Mouse (Mus musculus) megakaryocyte, adult 5-6 weeks (primary cell): ENCODE data around the gene Sorcs1. TPM values are rescaled to one million over a fixed set of nuclear protein-coding genes. Genes with fewer than 3 reads are reported as not detected.

Source experiments
- ATAC-seq: 2 replicates; pipeline ENCODE4 v1.8.0; 2016; ENCODE audit warnings: mild to moderate bottlenecking, inconsistent platforms; ENCODE audit not compliant: poor library complexity, severe bottlenecking
- total RNA-seq, 2 experiments: library from RNA; stranded (forward) in 1 of 2; stranded (reverse) in 1 of 2; fragments of 153-499, 151-499 nt in 1 of 2; fragments of 221-1000, 200-1000 nt in 1 of 2; gene quantifications; 2 replicates each; pipeline versions ENCODE4 v1.2.3 to v1.2.4; 2015 to 2017

Gene Sorcs1
- total RNA-seq, 2 experiments from 2014 or later, result not detected

GRCm38 (mm10) chr19:50440246-50440910 is 238.1 kb downstream of the Sorcs1 start:
- ATAC-seq, result no peak

- ATAC-seq, result no peak
Observed at GRCm38 (mm10) chr19:50439464-50439881, 239.0 kb downstream of the Sorcs1 start.

- ATAC-seq, result no peak
Observed at GRCm38 (mm10) chr19:50422928-50423327, 255.5 kb downstream of the Sorcs1 start.

- no peak for ATAC-seq
Observed at GRCm38 (mm10) chr19:50418962-50419720, 259.3 kb downstream of the Sorcs1 start.

- no peak for ATAC-seq
Observed at GRCm38 (mm10) chr19:50410561-50410960, 267.9 kb downstream of the Sorcs1 start.

GRCm38 (mm10) chr19:50398341-50398740 is 280.1 kb downstream of the Sorcs1 start:
- ATAC-seq, result no peak

GRCm38 (mm10) chr19:50395731-50396130 is 282.7 kb downstream of the Sorcs1 start:
- no peak for ATAC-seq

- no peak for ATAC-seq
Observed at GRCm38 (mm10) chr19:50394101-50394500, 284.3 kb downstream of the Sorcs1 start.

- no peak for ATAC-seq
Observed at GRCm38 (mm10) chr19:50389925-50390552, 288.4 kb downstream of the Sorcs1 start.

GRCm38 (mm10) chr19:50378901-50379300 is 299.5 kb downstream of the Sorcs1 start:
- ATAC-seq, result no peak

GRCm38 (mm10) chr19:50374751-50375150 is 303.7 kb downstream of the Sorcs1 start:
- no peak for ATAC-seq

GRCm38 (mm10) chr19:50366446-50366845 is 312.0 kb downstream of the Sorcs1 start:
- ATAC-seq, result no peak

- ATAC-seq, result no peak
Observed at GRCm38 (mm10) chr19:50362655-50363500, 315.6 kb downstream of the Sorcs1 start.

- ATAC-seq, result no peak
Observed at GRCm38 (mm10) chr19:50358561-50358960, 319.9 kb downstream of the Sorcs1 start.

GRCm38 (mm10) chr19:50339211-50339610 is 339.2 kb downstream of the Sorcs1 start:
- ATAC-seq, result no peak

- no peak for ATAC-seq
Observed at GRCm38 (mm10) chr19:50336751-50337150, 341.7 kb downstream of the Sorcs1 start.

GRCm38 (mm10) chr19:50331136-50331535 is 347.3 kb downstream of the Sorcs1 start:
- ATAC-seq, result no peak

GRCm38 (mm10) chr19:50327804-50328203 is 350.6 kb downstream of the Sorcs1 start:
- no peak for ATAC-seq

- no peak for ATAC-seq
Observed at GRCm38 (mm10) chr19:50326151-50326550, 352.3 kb downstream of the Sorcs1 start.

GRCm38 (mm10) chr19:50325686-50326085 is 352.8 kb downstream of the Sorcs1 start:
- no peak for ATAC-seq

- ATAC-seq, result no peak
Observed at GRCm38 (mm10) chr19:50307046-50307445, 371.4 kb downstream of the Sorcs1 start.
